Mouse (Mus musculus): ENCODE data around the gene Osbp2. TPM values are rescaled to one million over a fixed set of nuclear protein-coding genes. Genes with fewer than 3 reads are reported as not detected.
A peak's percentile ranks its signal among the peaks of the same experiment; 100 is the strongest.

Osbp2 gene
- total RNA-seq, 2 experiments from 2014 or later, result 0.25 TPM; not detected in 1

DNA sequence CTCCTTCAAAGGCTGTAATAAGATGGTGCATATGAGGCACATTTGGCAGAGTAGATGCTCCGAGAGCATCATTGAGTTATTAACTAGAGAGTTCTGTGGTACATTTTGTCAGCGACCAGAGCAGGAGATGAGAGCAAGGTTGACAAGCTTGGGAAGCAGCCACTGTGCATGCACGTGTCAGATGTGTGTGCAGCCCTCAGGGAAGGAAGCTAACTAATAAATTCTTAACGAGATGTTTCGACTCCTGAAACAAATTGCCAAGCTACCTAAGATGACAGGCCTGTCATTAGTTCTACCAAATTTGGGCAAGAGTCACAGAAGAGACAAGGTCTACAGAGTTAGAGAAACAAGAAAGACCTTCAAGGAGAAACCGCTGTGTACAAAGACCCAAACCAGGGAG, 640 bp upstream of the Osbp2 start:
- ATAC-seq (ENCODE audit: poor library complexity, severe bottlenecking), result no peak

DNA sequence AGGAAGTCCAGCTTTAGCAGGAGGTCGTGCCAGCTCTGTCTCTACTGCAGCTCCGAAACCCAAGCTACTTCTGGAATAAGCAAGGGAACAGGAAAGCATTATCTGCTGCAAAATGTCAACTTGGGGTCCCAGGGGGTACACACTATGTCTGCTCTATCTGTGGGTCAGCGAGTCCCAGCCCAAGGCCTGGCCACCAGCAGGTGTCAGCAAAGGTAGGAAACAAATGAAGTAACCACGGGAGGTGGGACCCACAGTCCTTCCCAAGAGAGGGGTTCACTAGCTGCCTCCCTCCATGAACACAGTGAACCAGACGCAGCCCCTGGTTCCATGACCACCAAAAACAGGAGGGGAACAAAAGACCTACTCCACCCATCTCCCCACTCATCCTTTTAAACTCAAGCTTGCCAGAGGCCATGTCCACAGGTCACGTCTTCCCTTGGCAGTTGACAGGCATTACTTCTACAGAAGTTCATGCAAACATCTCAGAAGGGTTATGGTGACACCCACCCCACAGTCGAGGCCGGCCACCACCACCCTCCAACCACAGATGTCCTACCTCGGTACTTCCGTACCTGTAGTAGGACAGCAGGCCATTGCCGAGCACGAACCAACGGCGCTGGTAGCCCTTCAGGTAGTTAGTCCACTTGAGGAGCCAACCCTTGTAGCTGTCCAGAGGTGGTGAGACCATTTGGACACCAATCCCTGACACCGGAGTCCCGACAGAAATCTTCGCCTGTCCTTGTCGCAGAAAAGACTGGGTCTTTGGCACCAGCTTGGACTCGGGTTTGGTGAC, 846 bp downstream of the Osbp2 start:
- no peak for ATAC-seq (ENCODE audit: poor library complexity, severe bottlenecking)

DNA sequence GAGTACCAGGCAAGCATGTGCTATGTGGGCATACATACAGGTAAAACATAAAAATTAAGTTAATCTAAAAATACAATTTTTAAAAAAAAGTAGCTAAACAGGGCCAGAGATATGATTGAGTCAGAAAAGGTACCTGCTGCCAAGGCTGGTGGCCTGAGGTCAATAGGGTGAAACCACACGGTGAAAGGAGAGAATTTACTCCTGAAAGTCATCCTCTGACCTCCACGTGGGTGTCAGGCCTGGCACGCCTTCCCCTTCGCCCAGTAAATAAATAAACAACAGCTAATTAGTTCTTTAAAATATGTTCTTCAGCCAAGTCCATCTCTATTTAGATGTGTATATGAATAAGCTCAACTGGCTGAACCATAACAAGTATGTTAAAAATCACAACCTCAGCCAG, 3.3 kb downstream of the Osbp2 start:
- ATAC-seq (ENCODE audit: poor library complexity, severe bottlenecking), result no peak

- no peak for ATAC-seq (ENCODE audit: poor library complexity, severe bottlenecking)
Observed at GRCm38 (mm10) chr11:3859778-3860177, 3.9 kb downstream of the Osbp2 start.

DNA sequence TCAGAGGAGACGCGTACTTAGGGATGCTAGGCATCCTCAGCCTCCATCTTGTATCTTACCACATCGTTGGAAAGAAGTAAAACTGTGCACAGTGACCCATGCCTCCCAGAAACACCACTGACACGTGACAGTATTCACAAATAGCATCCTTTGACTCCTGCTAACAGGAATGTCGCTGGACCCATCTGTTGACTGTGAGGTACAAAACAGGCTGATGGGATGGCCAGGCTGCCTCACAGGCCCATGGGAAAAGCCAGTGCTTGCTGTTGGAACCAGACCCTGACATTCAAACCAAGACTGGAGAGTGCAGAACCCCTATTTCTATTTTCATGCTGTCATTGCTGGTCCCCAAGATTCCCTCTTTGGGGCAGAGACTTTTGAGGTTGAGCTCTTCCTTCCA, 5.8 kb downstream of the Osbp2 start:
- ATAC-seq (ENCODE audit: poor library complexity, severe bottlenecking), result no peak

GRCm38 (mm10) chr11:3855846-3856245, 7.9 kb downstream of the Osbp2 start:
- ATAC-seq (ENCODE audit: poor library complexity, severe bottlenecking), result no peak

DNA sequence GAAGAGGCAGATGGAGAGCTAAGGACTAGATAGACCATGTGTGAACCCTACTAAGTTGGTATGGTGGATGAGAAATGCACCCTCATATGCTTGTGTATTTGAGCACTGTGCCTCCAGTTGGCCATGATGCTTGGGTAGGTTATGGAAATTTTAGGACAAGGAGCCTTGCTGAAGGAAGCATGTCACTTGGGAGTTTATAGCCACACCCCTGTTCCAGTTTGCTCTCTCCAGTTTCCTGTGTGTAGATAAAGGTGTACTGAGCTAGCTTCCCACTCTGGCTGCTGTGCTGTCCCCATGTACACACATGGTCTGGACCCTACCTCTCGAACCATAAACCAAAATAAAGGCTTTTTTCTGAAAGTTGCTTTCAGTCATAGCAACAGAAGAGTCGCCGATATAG, 9.5 kb downstream of the Osbp2 start:
- ATAC-seq (ENCODE audit: poor library complexity, severe bottlenecking), result no peak

GRCm38 (mm10) chr11:3853481-3854034, 10.1 kb downstream of the Osbp2 start:
- ATAC-seq (ENCODE audit: poor library complexity, severe bottlenecking), result no peak

DNA sequence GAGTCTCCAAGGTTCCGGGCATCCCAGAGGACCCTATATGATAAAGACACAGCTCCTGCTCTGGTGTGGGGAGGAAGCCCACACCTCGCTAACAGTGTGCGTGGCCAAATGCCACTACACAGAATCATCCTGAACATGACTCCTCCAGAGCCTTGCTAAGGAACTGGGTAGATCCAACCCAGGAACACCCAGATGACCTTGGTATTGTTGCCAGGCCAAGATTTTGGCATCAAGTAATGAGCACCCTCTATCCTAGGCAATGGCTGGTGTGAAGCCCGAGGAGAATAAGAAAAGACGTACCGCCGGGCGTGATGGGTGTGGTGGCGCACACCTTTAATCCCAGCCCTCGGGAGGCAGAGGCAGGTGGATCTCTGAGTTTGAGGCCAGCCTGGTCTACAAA, 10.7 kb downstream of the Osbp2 start:
- no peak for ATAC-seq (ENCODE audit: poor library complexity, severe bottlenecking)

GRCm38 (mm10) chr11:3851872-3852271, 11.8 kb downstream of the Osbp2 start:
- no peak for ATAC-seq (ENCODE audit: poor library complexity, severe bottlenecking)

DNA sequence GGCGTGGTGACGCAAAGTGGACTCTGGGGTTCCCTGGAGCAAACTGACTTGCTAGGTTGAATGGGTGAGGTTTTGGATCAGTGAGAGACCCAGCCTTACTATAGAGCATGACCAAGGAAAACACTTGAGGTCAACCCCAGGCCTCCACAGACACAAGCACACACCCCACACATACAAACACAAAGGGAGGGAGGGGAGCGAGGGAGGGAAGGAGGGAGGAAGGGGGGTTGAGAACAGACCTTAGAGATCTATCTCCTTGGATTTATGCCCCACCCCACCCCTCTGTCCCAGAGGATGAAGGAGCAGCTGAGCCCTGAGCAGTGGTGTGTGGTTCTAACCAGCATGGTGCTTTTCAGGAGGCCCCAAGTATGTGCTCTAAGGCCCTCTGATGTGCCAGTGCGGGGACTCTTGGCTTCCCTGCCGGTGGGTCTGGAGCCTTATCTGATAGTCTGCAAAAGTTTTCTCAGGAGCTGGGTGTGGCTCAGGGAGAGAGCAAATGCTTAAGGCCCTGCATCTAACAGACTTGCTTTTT, 12.9 kb downstream of the Osbp2 start:
- no peak for ATAC-seq (ENCODE audit: poor library complexity, severe bottlenecking)

- no peak for ATAC-seq (ENCODE audit: poor library complexity, severe bottlenecking)
Observed at GRCm38 (mm10) chr11:3850315-3850614, 13.4 kb downstream of the Osbp2 start.

DNA sequence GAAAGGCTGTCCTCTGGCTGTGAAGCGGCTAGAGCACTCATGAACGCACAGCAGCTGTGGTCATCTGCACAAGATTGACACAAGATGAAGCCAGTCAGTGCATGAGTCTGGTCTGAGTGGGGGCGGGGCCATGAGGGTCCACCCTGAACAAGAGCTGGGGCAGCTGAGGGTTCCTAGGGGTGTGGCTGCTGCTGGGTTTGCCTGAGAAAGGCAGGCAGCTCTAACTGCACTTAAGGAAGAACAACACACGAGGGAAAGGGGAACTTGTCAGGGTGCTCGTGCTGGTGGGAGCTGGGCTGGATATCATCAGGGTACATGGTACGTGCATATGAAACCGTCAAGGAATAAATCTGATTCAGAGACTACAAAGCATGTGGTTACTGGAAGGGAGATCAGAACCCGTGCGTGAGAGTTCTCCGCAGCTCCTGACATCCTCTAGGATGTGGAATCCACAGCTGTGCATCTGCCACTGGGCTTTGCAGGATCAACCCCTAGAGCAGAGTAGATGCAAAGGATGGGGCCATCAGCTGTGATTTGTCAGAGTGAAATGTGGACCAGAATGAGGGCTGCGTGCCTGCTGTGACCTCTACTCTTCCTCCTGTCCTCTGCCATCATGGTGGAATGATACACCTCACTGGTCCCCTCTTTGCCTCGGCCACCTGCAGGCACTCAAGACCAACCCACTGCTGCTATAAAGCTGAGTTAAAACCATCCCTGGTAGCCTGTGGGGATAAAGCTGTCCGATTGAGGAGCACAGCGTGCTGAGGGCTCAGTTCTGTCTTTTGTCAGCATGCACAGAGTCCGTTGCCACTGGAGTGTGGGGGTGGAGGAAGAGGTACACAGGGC, 14.0 kb downstream of the Osbp2 start:
- ATAC-seq (ENCODE audit: poor library complexity, severe bottlenecking), result no peak

- ATAC-seq (ENCODE audit: poor library complexity, severe bottlenecking), result no peak
Observed at GRCm38 (mm10) chr11:3846351-3846750, 17.4 kb downstream of the Osbp2 start.

GRCm38 (mm10) chr11:3843943-3844734, 19.6 kb downstream of the Osbp2 start:
- no peak for ATAC-seq (ENCODE audit: poor library complexity, severe bottlenecking)

GRCm38 (mm10) chr11:3835271-3835670, 28.4 kb downstream of the Osbp2 start:
- ATAC-seq (ENCODE audit: poor library complexity, severe bottlenecking), result no peak

- ATAC-seq (ENCODE audit: poor library complexity, severe bottlenecking), result peak; percentile 73
Observed at GRCm38 (mm10) chr11:3834421-3835098, 29.1 kb downstream of the Osbp2 start.

DNA sequence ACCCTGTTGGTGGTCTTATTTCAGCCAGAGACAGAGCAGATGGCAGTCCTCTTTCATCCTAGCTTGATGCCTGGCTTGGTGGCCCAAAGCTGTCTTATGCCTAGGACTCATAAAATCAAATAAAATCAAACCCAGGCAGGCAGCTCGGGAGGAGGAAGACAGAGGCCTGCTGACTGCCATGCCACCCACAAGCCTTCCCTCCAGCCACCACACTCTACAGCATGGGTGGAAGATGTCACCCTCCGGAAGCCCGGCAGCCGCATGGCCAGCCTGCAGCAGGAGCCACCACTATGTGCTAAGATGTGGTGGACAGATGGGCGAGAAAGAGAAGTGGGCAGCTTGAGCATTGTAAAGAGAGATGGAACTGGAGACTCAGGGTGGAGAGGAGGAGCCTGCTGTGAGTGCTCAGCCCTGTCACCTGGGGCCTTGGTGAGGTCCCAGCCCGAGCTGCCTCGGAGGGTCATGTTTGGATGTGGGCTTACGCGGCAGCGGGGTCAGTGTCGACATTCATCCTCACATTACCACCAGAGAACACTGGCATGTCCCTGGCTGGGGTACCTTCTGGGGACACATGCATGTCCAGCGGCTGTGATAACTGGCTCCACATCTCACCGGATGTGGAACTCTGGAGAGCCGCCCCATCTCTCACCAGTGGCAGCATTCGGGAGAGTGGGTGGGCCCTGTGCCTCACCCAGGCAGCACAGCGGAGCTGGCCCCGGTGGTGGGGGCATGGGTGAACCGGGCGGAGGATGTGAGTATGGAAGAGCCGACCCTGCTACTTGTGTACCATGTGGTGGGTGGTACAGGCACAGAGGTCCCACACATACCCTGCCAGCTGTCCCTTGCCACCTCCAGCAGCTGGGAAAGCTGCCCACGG, 29.9 kb downstream of the Osbp2 start:
- 0 out of 2 replicates have a peak, but pooled peaks have one; percentile 15 for ATAC-seq (ENCODE audit: poor library complexity, severe bottlenecking)

GRCm38 (mm10) chr11:3832193-3832901, 31.4 kb downstream of the Osbp2 start:
- no peak for ATAC-seq (ENCODE audit: poor library complexity, severe bottlenecking)

Data from megakaryocyte, adult 5-6 weeks (primary cell).